Mouse (Mus musculus): Measurements from ENCODE around the gene Odf2.

Odf2 gene

GRCm38 (mm10) chr2:29889066-29889944 is at the start of gene Odf2:
TSS of gene Odf2 (plus strand) at chr2:29889221.
- CTCF ChIA-PET, result no interaction called here

DNA sequence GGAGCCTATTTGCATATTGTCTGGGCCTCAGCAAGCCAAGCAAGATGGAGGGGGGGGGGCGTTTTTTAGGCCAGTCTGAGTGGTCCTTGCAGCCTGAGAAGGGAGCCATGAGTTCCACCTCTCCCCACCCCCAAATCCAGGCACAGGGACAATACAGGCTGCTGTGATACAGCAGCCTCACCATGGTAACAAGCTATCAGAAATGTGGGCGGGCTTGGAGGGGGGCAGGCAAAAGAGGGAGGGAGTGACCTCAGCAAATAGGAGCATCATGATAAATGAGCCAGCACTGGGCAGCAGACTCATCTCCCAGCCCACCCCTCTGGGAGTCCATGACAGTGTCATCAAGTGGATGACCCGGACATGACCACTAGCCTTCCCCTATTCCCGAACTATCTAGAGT is 49.6 kb upstream of the Odf2 start:
- CTCF ChIA-PET, result no interaction called here

GRCm38 (mm10) chr2:29843231-29844105 is 45.6 kb upstream of the Odf2 start:
- CTCF ChIA-PET, result no interaction called here

DNA sequence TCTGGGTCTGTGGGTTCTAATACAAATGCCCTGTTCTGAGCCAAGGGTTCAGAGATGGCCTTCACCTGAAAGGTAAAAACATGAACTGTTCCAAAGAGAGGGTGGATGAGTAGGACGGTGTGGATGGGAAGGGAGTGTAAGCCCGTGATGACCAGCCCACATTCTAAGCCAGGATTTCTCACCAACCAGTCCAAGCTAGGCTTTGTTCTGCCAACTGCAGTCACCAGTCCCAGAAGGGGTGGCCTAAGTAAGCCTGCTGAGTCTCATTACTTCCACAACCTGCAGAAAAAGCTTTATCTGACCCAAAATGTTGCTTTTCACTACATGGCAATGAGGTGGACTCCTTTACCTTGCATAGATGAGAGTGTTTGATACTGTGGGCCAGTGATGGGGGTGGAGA is 44.9 kb upstream of the Odf2 start:
- CTCF ChIA-PET, result interaction anchor here (0.6 kb wide), 1 partner anchor 985 kb away, joined by 9 read pairs; no protein-coding TSS in a partner anchor

DNA sequence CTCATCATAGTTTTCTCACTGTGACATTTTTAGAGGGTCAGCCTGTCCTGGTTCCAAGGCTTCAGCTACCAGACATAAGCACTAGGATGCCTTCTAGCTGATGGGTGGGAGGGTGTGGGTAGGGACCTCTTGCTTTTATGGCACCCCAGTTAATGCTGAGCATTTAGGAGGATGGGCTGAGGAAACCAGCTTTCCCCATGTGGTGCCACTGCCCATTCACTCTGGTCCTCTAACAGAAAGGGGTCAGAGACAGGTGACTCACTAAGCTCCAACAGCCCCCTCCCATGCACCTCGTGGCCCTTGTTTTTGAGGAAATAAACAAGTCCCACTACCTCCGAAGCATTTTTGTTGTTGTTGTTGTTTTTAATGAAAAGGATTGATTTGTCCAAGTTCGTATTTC is 44.4 kb upstream of the Odf2 start:
- CTCF ChIA-PET, result interaction anchor here (0.6 to 0.7 kb wide), 2 partner anchors 126 to 984 kb away, joined by 4 to 9 read pairs; no protein-coding TSS in a partner anchor

- CTCF ChIA-PET, result no interaction called here
These were observed 43.4 kb upstream of the Odf2 start for GRCm38 (mm10) chr2:29845636-29846035.

GRCm38 (mm10) chr2:29846061-29846853 is 42.8 kb upstream of the Odf2 start:
- CTCF ChIA-PET, result no interaction called here

DNA sequence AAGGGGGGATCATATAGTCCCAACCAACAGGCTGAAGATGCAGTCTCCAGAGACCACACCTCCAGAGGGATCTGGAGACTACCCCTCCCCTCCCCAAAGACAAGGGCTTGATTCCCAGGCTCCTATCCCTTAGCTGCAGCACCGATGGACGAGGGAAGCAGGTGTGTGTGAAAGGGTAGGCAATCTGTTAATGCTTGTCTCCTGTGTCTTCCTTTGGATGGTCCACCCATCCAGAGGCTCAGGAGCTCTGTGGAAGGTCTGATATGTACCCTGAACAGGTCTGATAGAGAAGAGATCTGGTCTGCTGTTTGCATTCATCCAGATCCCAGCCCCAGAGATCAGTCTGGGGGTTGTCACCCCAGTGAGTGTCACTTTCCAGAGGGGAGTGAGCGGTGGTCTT is 42.1 kb upstream of the Odf2 start:
- CTCF ChIA-PET, result no interaction called here

- CTCF ChIA-PET, result interaction anchor here (1.0 kb wide), 1 partner anchor 22 kb away, joined by 3 read pairs; no protein-coding TSS in a partner anchor
These were observed 40.0 kb upstream of the Odf2 start for GRCm38 (mm10) chr2:29849041-29849440.

GRCm38 (mm10) chr2:29849841-29850480 is 39.1 kb upstream of the Odf2 start:
- CTCF ChIA-PET, result interaction anchor here (1.0 kb wide), 1 partner anchor 23 kb away, joined by 3 read pairs; no protein-coding TSS in a partner anchor

DNA sequence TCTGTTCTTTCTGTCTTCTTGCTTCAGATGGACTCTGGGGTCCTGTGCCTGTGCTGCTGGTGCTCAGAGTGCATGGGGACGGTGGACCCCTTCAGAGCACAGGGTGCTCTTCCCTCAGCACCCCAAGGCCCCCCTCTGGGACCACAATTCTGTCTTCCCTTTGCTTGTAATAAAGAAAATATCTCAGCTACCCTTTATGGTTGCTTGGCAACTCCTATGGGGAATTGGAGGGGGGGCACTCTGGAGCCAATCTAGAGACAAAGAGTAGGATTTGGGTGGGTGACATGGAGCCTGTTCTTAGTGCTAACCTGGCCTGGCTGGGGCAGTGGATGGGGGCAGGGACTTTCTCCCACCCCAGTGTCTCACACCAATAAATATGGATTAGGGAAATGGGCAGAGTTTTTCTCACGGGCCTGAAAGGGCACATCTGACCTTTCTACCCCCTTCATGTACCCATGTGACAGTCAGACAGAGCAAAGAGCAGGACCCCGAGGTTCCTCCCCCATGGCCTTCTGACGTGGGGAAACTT is 36.0 kb upstream of the Odf2 start:
- CTCF ChIA-PET, result no interaction called here

GRCm38 (mm10) chr2:29853736-29854135 is 35.3 kb upstream of the Odf2 start:
- CTCF ChIA-PET, result no interaction called here

GRCm38 (mm10) chr2:29855585-29856210 is 33.3 kb upstream of the Odf2 start:
- CTCF ChIA-PET, result no interaction called here

DNA sequence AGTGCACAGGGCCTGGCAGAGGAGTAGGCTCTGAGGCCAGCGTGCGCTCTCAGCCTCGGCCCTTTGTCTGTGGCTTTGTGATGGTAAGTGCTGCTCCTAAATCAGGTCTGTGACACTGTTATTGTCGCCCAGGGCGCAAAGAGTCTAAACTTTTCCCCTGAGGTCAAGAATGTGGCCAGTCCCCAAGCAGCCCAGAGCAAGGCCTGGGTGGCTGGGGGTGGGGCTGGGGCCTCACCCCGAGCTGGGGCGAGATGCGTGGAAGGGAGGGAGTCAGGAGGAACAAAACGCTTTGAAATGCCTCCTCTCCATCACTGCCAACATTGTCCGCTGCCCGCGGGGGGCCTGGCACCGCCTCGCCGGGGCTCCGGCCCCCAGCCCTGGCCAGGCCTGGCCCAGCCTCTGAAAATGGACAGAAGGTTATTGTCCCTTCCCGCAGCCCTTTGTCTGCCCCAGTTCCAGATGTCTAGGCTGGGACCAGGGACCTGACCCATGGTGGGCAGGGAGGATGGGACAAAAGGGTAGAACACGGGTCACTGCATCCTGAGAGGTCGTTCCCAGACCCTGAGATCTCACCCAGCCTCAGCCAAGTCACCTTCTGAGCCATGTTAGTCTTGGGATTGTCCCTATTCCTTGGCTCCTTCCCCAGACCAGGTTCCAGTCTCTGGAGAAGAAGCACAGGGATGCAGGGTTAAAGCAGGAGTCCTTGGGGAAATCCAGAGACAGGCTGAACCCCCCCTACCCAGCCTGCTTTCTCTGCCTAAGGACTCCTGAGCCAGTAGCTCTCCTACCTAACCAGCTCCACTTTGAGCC is 32.4 kb upstream of the Odf2 start:
- CTCF ChIA-PET, result no interaction called here

DNA sequence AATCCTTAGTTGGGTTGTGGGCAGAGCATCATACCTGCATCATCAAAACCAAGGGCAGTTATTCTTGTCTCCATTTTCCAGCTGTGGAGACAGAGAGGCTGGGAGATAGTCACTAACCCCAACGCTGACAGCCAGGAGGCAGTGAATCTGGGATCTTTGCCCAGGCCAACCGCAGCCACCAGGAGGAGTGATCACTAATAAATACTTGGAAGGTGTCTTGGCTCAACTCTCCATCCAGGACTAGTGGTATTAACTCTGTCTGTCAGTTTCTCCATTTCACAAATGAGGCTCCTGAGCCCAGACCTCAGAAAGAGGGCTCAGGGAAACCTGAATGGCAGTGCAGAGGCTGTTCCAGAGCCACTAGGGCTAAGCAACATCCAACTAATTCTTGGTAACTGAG is 31.7 kb upstream of the Odf2 start:
- CTCF ChIA-PET, result no interaction called here

DNA sequence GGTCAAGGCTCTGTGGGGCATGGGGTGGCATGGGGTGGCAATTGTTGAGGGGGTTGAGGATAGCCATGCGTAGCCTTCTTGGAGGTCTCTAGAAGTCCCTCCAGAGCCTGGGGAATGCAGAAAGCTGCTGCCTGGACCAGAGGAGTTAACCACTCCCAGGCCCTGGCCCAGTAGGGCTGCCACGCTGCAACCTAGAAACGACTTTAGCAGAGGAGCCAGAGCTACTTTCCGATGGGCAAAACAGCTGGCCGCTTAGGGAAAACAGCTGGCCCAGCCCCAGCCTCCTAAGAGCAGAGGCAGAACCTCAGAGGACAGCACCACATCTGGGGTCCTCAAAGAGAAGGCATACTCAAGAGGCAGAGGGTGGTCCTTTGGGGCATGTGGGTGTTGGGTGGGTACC is 31.1 kb upstream of the Odf2 start:
- CTCF ChIA-PET, result no interaction called here

DNA sequence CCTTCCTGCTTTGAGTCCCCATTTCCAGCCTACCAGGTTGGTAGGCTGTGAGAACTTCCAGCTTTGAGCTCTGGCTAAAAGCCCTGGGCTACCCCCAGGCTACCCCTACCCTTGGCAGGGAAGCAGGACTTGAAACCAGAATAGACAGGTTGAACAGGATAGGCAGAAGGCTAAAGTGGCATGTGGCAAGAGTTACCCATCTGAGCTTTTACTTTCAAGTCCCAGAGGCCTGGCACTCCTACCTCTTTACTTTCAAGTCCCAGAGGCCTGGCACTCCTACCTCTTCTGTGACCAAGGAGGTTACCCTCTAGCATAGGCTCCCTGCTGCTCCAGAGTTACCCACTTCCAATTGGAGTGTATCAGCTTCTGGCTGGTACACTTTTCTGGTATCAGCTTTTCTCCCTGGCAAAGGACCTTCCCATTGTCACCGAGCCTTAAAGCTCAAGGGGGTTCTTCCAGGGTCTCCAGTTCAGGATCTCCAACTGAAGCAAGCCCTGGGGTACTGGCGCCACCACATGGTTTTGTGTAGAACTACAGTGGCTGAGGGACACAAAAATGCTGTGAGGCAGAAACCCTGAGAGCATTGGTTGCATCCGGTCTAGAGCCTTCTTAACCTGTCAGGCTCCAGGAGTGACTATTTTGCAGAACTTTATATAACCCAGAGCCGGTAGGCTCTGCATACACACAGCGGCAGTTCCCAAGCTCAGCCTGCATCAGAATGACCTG is 30.1 kb upstream of the Odf2 start:
- CTCF ChIA-PET, result no interaction called here

GRCm38 (mm10) chr2:29865125-29865524 is 23.9 kb upstream of the Odf2 start:
- CTCF ChIA-PET, result no interaction called here
